In genomic region chr12:15983591-15984300, GRCm38 (mm10) we compare ENCODE assay signal across 13 mouse cellular contexts.
"Had no signal": no experiment of that assay in that cellular context is flagged by ENCODE, and none has a peak within 500 bp of the region (broad histone marks: within the 10 kb centered on the region; RNA-seq: fewer than 3 reads in every experiment).

No protein-coding gene starts in this region.

- H3K27me3 ChIP-seq: liver, embryonic 12.5 days; neural tube, embryonic 15.5 days had no signal

- H3K27ac ChIP-seq: liver, embryonic 12.5 days; midbrain, embryonic 10.5 days; neural tube, embryonic 15.5 days had no signal

- H3K36me3 ChIP-seq: liver, embryonic 12.5 days; midbrain, embryonic 10.5 days; neural tube, embryonic 15.5 days had no signal

- DNase-seq: kidney, postnatal 10 days; left cerebral cortex, postnatal 4 days; lung, embryonic 14.5 days; lung, postnatal 10 days; lung, postnatal 4 days; midbrain, embryonic 14.5 days; spleen, adult 18-20 months; thymus, adult 18-20 months; thymus, postnatal 14 days had no signal

- H3K4me3 ChIP-seq: liver, embryonic 12.5 days; midbrain, embryonic 10.5 days; myocyte; neural tube, embryonic 15.5 days had no signal

- H3K4me1 ChIP-seq: liver, embryonic 12.5 days had no signal

- ATAC-seq: liver, embryonic 12.5 days had no signal
